Mouse (Mus musculus): ENCODE data around the gene Psmb10.
"Not testable (repeated sequence)": the region's sequence is repeated elsewhere in the genome, so short reads cannot be mapped to it uniquely, and the experiment has no call there.

Psmb10 gene

GRCm38 (mm10) chr8:105938306-105938669, at the start of gene Psmb10:
Gene Psmb10, minus strand, starts transcription at chr8:105938444.
- peak; percentile 38 for DNase-seq

DNA sequence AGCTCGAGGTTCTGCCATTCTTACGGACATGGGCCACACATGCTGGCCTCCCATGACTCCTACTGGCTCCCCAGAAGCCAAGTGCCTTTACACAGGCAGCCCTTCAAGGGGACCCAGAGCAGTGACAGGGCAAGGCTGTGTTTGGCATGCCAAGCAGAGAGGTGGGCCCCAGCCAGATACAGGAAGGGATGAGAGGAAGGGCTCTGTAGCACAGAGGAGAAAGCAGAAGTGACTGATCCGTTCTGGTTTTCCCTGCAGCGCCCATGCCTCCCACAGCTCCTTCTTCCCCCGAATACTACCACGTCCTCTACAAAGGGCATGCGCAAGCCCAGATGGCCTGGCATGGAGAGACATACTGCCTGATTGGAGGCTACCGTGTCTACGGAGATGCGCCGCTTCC, 45.2 kb upstream of the Psmb10 start:
- DNase-seq = not testable (repeated sequence)

DNA sequence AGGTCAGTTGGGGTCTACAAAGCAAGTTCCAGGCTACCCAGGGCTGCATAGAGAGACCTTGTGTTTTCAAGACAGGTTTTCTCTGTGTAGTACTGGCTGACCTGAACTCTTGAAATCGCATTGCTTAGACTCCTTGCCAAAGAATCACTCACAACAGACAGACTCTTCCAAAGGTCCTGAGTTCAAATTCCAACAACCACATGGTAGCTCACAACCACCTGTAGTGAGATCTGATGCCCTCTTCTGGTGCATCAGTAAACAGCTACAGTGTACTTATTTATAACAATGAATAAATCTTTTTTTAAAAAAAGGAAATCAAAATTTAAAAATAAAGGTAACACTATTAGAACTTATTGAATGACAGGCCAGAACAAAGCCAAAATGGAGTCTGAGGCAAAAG, 42.9 kb upstream of the Psmb10 start:
- no peak for DNase-seq

GRCm38 (mm10) chr8:105979325-105979724, 41.1 kb upstream of the Psmb10 start, which contains the start of gene Dpep3:
Gene Dpep3, minus strand, starts transcription at chr8:105979429.
- no peak for DNase-seq

GRCm38 (mm10) chr8:105975363-105975762, 37.1 kb upstream of the Psmb10 start:
- no peak for DNase-seq

DNA sequence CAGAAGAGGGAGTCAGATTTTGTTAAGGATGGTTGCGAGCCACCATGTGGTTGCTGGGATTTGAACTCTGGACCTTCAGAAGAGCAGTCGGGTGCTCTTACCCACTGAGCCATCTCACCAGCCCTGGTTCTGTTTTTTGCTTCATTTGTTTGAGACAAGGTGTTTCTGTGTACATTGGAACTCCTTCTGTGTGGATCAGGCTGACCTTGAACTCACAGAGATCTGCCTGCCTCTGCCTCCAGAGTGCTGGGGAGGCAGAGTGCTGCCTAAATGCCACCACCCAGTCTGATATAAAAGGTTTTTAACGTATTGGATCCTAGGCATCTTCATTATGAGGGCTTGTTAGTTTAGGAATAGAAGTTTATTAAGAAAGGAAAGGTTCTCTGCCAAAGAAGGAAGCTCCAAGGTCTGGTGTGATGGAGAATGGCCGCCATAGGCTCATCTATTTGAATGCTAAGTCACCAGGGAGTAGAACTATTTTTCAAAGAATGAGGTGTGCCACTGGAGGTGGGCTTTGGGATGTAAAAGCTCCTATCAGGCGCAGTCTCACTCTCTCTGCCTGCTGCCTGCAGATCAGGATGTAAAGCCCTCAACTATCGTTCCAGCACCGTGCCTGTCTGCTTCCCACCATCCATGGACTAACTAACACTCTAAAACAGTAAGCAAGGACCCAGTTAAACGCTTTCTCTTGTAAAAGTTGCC, 32.9 kb upstream of the Psmb10 start:
- DNase-seq = no peak

- DNase-seq = no peak
Measured at GRCm38 (mm10) chr8:105969367-105969766, 31.1 kb upstream of the Psmb10 start.

DNA sequence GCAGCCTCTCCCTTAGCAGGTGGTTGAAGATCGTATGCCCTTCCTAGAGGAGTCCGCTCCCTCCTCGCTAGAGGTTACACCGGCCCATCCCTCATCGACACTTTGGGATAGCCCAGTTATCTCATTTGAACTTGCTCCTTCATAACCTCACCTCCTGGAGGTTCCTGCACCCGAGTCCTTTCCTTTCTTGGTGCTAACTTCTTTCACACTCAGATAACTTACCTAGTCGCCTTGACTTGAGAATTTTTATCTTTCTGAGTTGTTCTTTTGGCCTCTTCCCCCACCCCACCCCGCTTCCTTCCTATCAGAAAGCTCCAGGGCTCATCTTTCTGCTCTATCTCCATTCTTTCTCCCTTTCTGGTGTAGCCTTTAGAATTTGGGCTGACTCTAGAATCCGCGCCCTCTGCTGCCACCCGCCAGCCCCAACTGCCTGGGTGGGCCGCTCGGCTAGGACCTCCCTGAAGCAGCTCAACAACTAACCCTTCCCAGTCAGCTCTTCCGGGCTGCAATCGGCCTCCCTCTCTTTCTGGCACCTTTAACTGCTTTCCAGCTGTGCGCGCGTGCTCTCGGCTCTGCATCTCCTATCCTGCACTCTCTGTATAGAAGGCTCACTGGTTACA, 28.6 kb upstream of the Psmb10 start:
- DNase-seq = no peak

DNA sequence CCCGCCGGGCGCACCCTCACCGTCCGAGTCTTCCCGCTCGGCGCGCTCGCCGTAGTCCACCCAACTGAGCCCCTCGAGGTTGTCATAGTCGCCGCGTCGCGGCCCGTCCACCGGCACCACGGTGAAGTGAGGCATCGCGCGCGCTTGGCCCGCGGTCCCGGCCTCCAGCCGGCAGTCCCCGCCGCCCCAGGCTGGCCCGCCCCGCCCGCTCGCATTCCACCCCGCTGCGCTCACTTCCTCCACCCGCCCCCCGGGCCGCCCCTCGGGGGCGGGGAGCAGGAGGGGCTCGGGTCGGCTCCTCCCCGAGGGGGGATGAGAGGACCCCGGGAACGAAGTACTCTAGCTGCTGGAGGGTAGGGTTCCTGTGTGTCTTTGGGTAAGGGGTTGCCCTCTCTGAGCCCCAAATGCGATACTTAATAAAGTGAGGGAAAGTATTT, 27.7 kb upstream of the Psmb10 start, which contains the start of gene Slc12a4:
TSS of gene Slc12a4 (minus strand) at position 193 of the 437 bp plus-strand sequence.
- no peak for DNase-seq

- DNase-seq = no peak
Measured at GRCm38 (mm10) chr8:105965266-105965904, 27.1 kb upstream of the Psmb10 start.

DNA sequence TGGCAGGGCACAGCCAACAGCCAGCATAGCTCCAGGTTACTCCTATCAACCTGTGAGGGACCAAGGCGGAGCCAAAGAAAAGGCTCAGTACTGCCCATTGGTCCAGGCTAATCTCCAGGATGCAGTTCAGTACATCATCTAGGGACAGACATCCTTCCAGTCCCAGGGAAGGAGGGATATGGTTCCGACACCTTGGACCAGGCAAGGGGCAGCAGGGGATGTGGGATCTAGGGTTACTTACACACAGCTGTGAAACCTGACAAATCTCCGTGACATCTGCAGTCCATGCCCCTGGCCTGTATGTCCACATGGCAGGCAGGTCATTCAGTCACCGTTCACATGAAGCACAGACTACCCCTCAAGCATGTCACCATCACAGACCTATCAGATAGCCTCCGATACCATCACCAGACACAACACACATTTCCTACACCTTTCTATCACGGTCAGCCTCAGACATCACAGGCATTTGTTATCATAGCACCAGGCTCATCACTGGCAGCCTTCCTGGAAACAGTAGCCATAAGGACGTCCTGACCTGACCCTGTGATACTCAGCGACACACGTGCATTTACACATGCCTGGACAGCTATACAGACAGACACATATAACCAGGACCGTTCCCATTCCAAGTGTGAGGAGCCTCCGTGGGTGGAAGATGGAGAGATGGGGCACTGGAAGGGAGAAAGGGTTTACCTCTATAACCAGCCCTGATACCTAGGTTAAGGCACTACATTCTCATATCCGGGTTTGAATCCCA, 26.4 kb upstream of the Psmb10 start:
- no peak for DNase-seq

- DNase-seq = no peak
Measured at GRCm38 (mm10) chr8:105961536-105961935, 23.3 kb upstream of the Psmb10 start.

- no peak for DNase-seq
Measured at GRCm38 (mm10) chr8:105961101-105961500, 22.9 kb upstream of the Psmb10 start.

DNA sequence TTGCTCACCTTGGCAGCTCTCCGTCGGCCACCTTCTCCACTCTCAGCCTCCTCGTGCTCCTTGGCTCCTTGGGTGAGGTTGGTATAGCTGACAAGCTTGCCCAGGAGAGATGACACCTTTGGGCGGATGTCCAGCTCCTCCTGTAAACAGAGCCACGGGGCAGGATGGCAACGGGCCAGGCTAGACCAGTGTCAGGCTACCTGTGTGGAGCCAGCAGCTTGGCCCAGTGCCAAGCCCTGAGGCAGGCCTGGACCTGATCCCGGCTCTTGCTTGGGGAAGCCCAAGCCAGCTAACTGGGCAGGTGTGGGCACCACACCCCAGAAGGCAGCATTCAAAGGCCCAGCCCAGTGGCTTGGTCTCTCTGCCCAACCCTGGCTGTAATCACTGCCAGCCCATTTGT, 21.1 kb upstream of the Psmb10 start:
- peak; percentile 87 for DNase-seq

DNA sequence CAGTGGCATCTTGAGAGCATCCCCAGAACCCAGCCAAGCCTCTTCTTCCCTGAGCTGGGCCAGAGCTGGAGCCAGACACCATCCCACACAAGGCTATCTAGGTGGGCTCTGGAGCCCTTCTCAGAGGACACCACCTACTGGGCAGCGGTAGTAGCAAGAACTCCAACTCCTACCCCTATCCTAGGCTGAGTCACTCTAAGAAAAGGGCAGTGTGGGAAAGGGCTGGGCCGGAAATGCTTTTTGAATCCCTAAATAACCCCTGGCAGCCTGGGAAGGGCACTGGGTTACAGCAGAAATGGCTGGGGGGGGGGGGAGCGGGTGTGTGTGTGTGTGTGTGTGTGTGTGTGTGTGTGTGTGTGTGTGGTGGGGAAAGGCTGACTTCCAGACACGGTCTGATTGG, 19.6 kb upstream of the Psmb10 start:
- DNase-seq = no peak

GRCm38 (mm10) chr8:105956556-105956955, 18.3 kb upstream of the Psmb10 start:
- DNase-seq = no peak

DNA sequence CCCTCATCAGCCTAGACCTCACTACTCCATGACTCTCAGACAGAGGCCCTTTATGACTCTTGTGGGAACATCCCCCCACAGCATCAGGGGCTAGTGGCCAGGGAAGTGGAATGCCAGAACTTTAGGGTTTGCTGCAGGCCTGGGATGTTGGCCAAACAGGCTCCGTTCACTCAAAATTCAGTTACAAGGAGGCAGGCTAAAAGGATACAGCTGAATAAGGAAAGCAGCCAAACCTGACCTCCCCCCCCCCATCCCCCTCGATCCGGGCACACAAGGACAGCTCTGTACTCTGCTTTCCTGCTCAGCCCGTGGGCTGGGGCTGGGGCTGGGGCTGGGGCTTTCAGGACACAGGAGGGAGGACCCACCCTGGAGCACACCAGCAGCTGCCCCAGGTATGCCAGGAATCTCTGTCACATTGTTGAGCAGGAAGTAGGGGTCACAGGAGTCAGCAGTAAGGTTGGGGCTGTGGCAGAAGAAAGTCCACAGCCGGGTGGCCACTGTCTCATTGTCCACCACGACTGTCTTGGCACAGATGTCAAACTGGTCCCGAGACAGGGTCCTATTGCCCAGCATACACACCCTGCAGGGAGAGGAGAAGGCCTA, 12.9 kb upstream of the Psmb10 start:
- peak; percentile 56 for DNase-seq

GRCm38 (mm10) chr8:105949350-105949749, 11.1 kb upstream of the Psmb10 start:
- peak; percentile 33 for DNase-seq

- DNase-seq = peak; percentile 56
Measured at GRCm38 (mm10) chr8:105943321-105943739, 5.1 kb upstream of the Psmb10 start, which contains the start of gene Lcat. Gene Lcat, minus strand, starts transcription at chr8:105943382.

DNA sequence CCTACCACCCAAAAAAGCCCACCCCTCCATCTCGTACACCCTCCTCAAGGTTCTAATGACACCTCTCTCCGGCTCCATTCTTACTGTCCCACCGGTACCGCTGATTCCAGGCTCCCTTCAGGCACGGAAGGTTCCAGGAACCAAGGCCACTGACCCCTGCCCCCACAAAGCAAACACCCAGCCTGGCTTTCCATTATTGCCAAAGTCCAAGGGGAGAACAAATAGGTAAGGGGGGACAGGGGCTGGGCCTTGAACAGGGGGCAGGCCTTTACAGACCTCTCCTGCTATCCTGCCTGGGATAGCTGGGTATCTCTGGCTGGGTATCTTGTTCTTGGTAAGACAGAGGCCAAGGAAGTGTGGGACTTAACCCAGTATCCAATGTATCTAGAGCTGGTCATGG, 4.3 kb upstream of the Psmb10 start:
- no peak for DNase-seq

DNA sequence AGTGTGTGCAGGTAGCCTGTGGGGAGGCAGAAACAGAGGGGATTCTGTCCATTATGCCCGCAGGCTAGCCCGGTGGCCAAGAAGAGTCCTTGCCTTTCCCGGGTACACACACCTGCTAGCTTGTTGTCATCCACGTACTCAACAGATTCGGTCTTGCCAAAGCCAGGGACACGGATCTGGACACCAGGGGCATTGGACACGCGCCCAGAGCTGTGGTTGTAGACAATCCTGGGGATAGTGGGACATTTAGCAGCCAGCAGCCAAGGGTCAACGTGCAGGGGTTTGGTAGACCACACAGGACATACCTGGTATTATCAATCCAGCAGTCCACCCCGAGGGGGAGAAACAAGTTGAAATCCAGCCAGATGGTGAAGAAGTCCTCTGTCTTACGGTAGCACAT, 3.8 kb upstream of the Psmb10 start:
- no peak for DNase-seq

DNA sequence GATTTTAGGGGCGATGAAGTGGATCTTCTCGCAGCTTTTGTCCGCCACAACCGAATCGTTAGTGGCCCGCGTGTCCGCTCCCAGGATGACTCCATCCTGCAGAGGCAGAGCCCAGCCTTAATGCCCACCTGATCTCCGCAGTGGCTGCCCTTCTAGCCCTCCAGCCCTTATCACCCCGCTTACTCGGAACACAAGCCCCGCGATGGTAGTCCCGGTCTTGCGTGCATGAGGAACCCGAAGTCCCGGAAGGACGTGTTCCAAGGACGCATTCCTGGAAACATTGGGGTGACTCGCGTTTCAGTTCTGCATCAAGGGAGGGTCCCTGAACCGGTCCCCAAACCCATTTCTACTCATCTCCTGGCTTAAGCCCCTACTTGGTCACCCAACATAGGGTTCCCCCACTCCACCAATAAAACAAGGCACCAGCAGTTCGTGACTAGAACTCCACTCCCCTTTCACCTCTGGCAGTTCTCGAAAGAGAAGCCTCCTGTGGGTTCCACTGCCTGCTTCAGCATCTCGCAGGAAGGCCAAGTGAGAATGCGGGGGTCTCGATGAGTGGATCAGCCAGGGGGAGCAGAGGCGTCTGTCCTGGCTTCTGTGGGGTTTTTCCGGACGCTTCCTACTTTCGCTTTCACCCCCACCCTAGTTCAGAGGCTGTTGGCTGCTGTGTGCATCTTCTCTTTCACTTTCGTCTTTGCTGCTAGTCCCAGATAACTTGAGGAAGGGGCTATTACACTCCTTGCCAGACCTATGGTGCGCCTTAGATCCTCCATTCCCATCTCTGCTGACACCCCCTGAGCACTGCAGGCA, 543 bp downstream of the Psmb10 start:
- DNase-seq = peak; percentile 64

Data from cerebellum, adult 9-11 months (tissue).